ENCODE assay signal across 17 mouse cellular contexts in genomic region chr2:61813521-61813920, GRCm38 (mm10). TPM values are rescaled to one million over a fixed set of nuclear protein-coding genes. Genes with fewer than 3 reads are reported as not detected.
"Had no signal": no experiment of that assay in that cellular context is flagged by ENCODE, and none has a peak within 500 bp of the region (broad histone marks: within the 10 kb centered on the region; RNA-seq: fewer than 3 reads in every experiment).

No protein-coding gene starts in this region.

- H3K36me3 ChIP-seq: limb, embryonic 13.5 days; midbrain, embryonic 13.5 days; neural tube, embryonic 13.5 days had no signal

- H3K9me3 ChIP-seq: limb, embryonic 13.5 days; midbrain, embryonic 13.5 days; neural tube, embryonic 13.5 days had no signal

- H3K4me2 ChIP-seq: limb, embryonic 13.5 days; midbrain, embryonic 13.5 days; neural tube, embryonic 13.5 days had no signal

- DNase-seq: kidney, adult 9 months; kidney, postnatal 10 days; layer of hippocampus, adult 9-11 months; layer of hippocampus, postnatal 36 days; left cerebral cortex, postnatal 4 days; lung, adult 18-20 months; right cerebral cortex, adult 18-20 months; right cerebral cortex, postnatal 25 days; thymus, postnatal 36 days had no signal

- ATAC-seq: midbrain, embryonic 13.5 days had no signal

- H3K27ac ChIP-seq: limb, embryonic 13.5 days; liver, embryonic 14.5 days; midbrain, embryonic 13.5 days; neural tube, embryonic 13.5 days had no signal

- H3K4me3 ChIP-seq: limb, embryonic 13.5 days; midbrain, embryonic 13.5 days; neural tube, embryonic 13.5 days had no signal

- H3K9ac ChIP-seq: limb, embryonic 13.5 days; liver, embryonic 14.5 days; midbrain, embryonic 13.5 days; neural tube, embryonic 13.5 days had no signal

RNA-seq across cellular contexts. Expression of gene Tbr1, which starts 10.8 kb away (rescaled TPM):
- total RNA-seq: liver, adult 2 months had no signal
- polyA plus RNA-seq: large intestine, adult 2 months; liver, adult 2 months; small intestine, adult 2 months; stomach, embryonic 16.5 days had no signal
